Mouse (Mus musculus) G1E (cell line): ENCODE data around the gene Lix1.

Experiments used
- CTCF ChIP-seq: IDR thresholded peaks from 2 replicates; pipeline ENCODE4 v1.5.1; 2012; ENCODE audit warnings: low read depth, low read length, inconsistent platforms, mixed read lengths
- GATA1 ChIP-seq: IDR thresholded peaks from 2 replicates; pipeline ENCODE4 v1.6.1; 2012; ENCODE audit warnings: borderline replicate concordance, low read length, inconsistent platforms, mixed read lengths
- GATA2 ChIP-seq: IDR thresholded peaks from 2 replicates; pipeline ENCODE4 v1.6.1; 2012; ENCODE audit warnings: low read depth, low read length, inconsistent platforms, borderline replicate concordance
- POLR2AphosphoS5 ChIP-seq: IDR thresholded peaks from 2 replicates; pipeline ENCODE4 v1.6.1; 2012; ENCODE audit warnings: low read depth, low read length, inconsistent platforms; ENCODE audit not compliant: insufficient replicate concordance
- TAL1 ChIP-seq: conservative IDR thresholded peaks from 2 replicates; pipeline ENCODE4 v1.6.1; 2012; ENCODE audit warnings: low read depth, low read length, inconsistent platforms, mixed read lengths

- TF ChIP-seq POLR2AphosphoS5 (no peak), CTCF (no peak), GATA2 (no peak), GATA1 (no peak), TAL1 (no peak)
Measured at GRCm38 (mm10) chr17:17428888-17429287, 26.4 kb downstream of the Lix1 start.
